Mouse (Mus musculus) liver, embryonic 16.5 days (tissue): ENCODE measurements around the gene Hinfp. TPM values are rescaled to one million over a fixed set of nuclear protein-coding genes. Genes with fewer than 3 reads are reported as not detected.

Experiments
- ATAC-seq: fragments of 200-750 bp; cut with Nextera tagmentation; 2 replicates; pipeline ENCODE4 v1.8.0; 2017; ENCODE audit warnings: low read depth, mild to moderate bottlenecking, moderate number of reproducible peaks, moderate library complexity
- H3K27ac ChIP-seq: fragments of 300-500 bp; sonication (generic); 2 replicates; pipeline ENCODE4 v1.5.1; 2014; ENCODE audit warnings: mild to moderate bottlenecking, low read length
- H3K27me3 ChIP-seq: fragments of 300-500 bp; sonication (generic); 2 replicates; pipeline ENCODE4 v1.6.1; 2014; ENCODE audit warnings: low read depth, low read length, mixed read lengths; ENCODE audit not compliant: control insufficient read depth, insufficient read depth
- H3K36me3 ChIP-seq: fragments of 300-500 bp; sonication (generic); 2 replicates; pipeline ENCODE4 v1.6.1; 2014; ENCODE audit warnings: mild to moderate bottlenecking; ENCODE audit not compliant: control insufficient read depth, insufficient read depth
- H3K4me1 ChIP-seq: fragments of 300-500 bp; sonication (generic); 2 replicates; pipeline ENCODE4 v1.6.1; 2014; ENCODE audit warnings: low read depth, low read length, mixed read lengths; ENCODE audit not compliant: control insufficient read depth
- H3K4me2 ChIP-seq: fragments of 300-500 bp; sonication (generic); 2 replicates; pipeline ENCODE4 v1.6.1; 2014; ENCODE audit warnings: low read depth, low read length, mixed read lengths
- H3K4me3 ChIP-seq: fragments of 300-500 bp; sonication (generic); 2 replicates; pipeline ENCODE4 v1.5.1; 2014; ENCODE audit warnings: low read depth, mild to moderate bottlenecking, low read length
- H3K9ac ChIP-seq: fragments of 300-500 bp; sonication (generic); 2 replicates; pipeline ENCODE4 v1.6.1; 2014; ENCODE audit warnings: low read depth, low read length
- H3K9me3 ChIP-seq: fragments of 300-500 bp; sonication (generic); replicated peaks from 2 replicates; pipeline ENCODE4 v1.6.1; 2016; ENCODE audit warnings: low read length; ENCODE audit not compliant: control insufficient read depth
- WGBS: fragments of 180-500 bp; shearing (Covaris S2); extraction: QIAGEN DNeasy Blood & Tissue Kit; methylation state at CpG from one replicate; pipeline ENCODE4 v1.1.7; 2014; ENCODE audit not compliant: insufficient replicate concordance; 5-methylcytosine and 5-hydroxymethylcytosine counted together
- polyA plus RNA-seq: library from polyadenylated mRNA; unstranded; fragments of >200 nt; fragmentation: Nextera tagmentation; extraction: Ambion mirVana; gene quantifications from 2 replicates; pipeline ENCODE4 v1.2.1, GENCODE M21; 2015

Gene Hinfp
- polyA plus RNA-seq, 1 experiment from 2014 or later: 12.6 TPM

GRCm38 (mm10) chr9:44261388-44261787 lies 44.1 kb downstream of the Hinfp start:
- no peak overlapping the region for H3K4me3 ChIP-seq
- H3K4me2 ChIP-seq: no peak overlapping the region
- 75% methylated on average over 14 of the region's 14 CpGs for WGBS
- no peak overlapping the region for H3K27ac ChIP-seq
- no peaks in the 10 kb centered on the region; the same call in 1 of the 2 replicates for H3K4me1 ChIP-seq
- no peak overlapping the region for H3K9ac ChIP-seq
- no peaks in the 10 kb centered on the region for H3K27me3 ChIP-seq
- no peak for ATAC-seq
- H3K36me3 ChIP-seq: no peaks in the 10 kb centered on the region
- no peaks in the 10 kb centered on the region for H3K9me3 ChIP-seq

- Histone ChIP-seq H3K9ac (no peak overlapping the region; the same call in 1 of the 2 replicates), H3K27me3 (no peaks in the 10 kb centered on the region), H3K4me2 (no peak overlapping the region), H3K4me1 (no peaks in the 10 kb centered on the region; the same call in 1 of the 2 replicates), H3K36me3 (no peaks in the 10 kb centered on the region), H3K9me3 (no peaks in the 10 kb centered on the region), H3K4me3 (no peak overlapping the region), H3K27ac (peak overlapping the region; percentile 39)
- ATAC-seq: no peak
- 51% methylated on average over 10 of the region's 10 CpGs for WGBS
Observed at GRCm38 (mm10) chr9:44259014-44259413, 46.5 kb downstream of the Hinfp start.

DNA sequence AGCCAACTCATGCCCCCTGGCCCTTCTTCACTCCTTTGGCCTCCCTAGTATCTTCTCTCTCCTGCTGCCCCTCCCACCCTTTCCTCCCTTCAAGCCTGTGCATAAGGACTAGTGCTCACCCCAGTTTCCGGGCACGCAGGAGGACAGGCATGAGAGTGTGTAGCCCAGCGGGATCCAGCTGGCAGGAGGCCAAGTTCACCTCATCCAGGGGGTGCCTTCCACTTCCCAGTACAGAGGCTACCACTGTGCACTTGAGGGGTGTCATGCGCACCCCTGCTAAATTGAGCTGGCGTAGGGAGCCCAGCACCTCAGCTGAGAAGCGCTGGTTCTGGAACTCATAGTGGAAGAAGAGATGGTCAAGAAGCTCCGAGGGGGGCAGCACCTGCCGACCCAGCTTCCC lies 49.3 kb downstream of the Hinfp start:
- Histone ChIP-seq H3K4me1 (no peaks in the 10 kb centered on the region; the same call in 1 of the 2 replicates), H3K27me3 (no peaks in the 10 kb centered on the region), H3K9me3 (no peaks in the 10 kb centered on the region), H3K4me2 (no peak overlapping the region), H3K27ac (0 out of 2 replicates have a peak overlapping the region, but pooled peaks have one; percentile 17), H3K9ac (no peak overlapping the region), H3K36me3 (no peaks in the 10 kb centered on the region), H3K4me3 (no peak overlapping the region)
- ATAC-seq: no peak
- 80% methylated on average over 8 of the region's 8 CpGs for WGBS

GRCm38 (mm10) chr9:44255136-44255521 lies 50.3 kb downstream of the Hinfp start:
- 69% methylated on average over 6 of the region's 6 CpGs for WGBS
- Histone ChIP-seq H3K27me3 (no peaks in the 10 kb centered on the region), H3K4me1 (no peaks in the 10 kb centered on the region; the same call in none of the 2 replicates), H3K9ac (no peak overlapping the region), H3K27ac (peak overlapping the region; percentile 14; the same call in 1 of the 2 replicates), H3K4me3 (no peak overlapping the region), H3K9me3 (no peaks in the 10 kb centered on the region), H3K4me2 (no peak overlapping the region), H3K36me3 (no peaks in the 10 kb centered on the region)
- no peak for ATAC-seq

- H3K4me3 ChIP-seq: no peak overlapping the region
- WGBS: 34% methylated on average over 4 of the region's 5 CpGs
- no peaks in the 10 kb centered on the region for H3K27me3 ChIP-seq
- H3K4me2 ChIP-seq: no peak overlapping the region
- H3K9ac ChIP-seq: no peak overlapping the region
- H3K27ac ChIP-seq: no peak overlapping the region
- no peaks in the 10 kb centered on the region for H3K36me3 ChIP-seq
- H3K4me1 ChIP-seq: peaks cover 2% of the 10 kb centered on the region
- ATAC-seq: no peak
- no peaks in the 10 kb centered on the region for H3K9me3 ChIP-seq
Observed at GRCm38 (mm10) chr9:44254508-44255135, 50.8 kb downstream of the Hinfp start.

DNA sequence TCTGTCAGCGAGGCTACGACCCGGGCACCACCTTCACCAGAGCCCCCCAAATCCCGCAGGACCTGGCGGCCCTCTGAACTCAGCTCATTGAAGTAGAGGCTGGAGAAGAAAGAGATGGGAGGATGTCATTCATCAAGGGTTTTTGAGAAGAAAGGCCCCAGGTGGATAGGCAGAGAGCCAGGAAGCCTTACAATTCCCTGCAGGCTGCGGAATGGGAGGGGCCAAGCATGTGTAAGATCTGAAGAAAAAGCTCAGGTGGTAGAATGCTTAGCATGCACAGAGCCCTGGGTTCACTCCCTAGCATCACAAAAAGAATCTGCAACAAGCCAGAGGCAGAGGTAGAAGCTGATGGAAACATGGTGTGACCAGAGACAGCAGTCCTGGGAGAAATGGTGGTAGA lies 52.0 kb downstream of the Hinfp start:
- WGBS: 71% methylated on average over 6 of the region's 6 CpGs
- Histone ChIP-seq H3K36me3 (no peaks in the 10 kb centered on the region), H3K27me3 (no peaks in the 10 kb centered on the region), H3K27ac (no peak overlapping the region), H3K4me1 (peaks cover 3% of the 10 kb centered on the region), H3K4me3 (no peak overlapping the region), H3K9ac (no peak overlapping the region), H3K4me2 (no peak overlapping the region), H3K9me3 (no peaks in the 10 kb centered on the region)
- no peak for ATAC-seq

DNA sequence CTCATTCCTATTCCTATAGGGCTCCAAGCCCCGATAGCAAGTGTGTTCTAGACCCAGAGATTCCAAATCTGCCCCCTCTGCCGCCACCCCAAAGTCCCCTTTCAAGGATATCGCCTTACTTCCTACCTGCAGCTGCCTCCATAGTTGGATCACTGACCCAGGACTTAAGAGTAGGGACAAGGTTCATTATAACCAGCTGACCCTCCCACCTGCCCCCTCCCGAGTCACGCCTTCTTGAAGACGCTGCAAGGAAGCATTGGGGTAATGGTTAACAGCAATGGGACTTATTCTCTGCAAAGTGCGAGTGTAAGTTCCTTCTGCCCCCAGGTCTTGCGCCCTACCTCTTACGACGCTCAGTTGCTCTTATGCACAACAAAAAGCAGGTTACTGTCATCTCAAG lies 54.2 kb downstream of the Hinfp start, which contains the start of gene Pdzd3:
TSS of gene Pdzd3 (minus strand) at position 158 of the 400 bp plus-strand sequence.
- Histone ChIP-seq H3K9ac (no peak within 1 kb of the TSS), H3K4me1 (peaks cover 5% of the 10 kb centered on the region), H3K36me3 (no peaks in the 10 kb centered on the region), H3K27ac (no peak within 1 kb of the TSS), H3K4me3 (no peak within 1 kb of the TSS), H3K4me2 (no peak within 1 kb of the TSS), H3K9me3 (no peaks in the 10 kb centered on the region), H3K27me3 (no peaks in the 10 kb centered on the region)
- 68% methylated on average over 10 of the region's 10 CpGs for WGBS
- no peak for ATAC-seq

- H3K9me3 ChIP-seq: no peaks in the 10 kb centered on the region
- no peak overlapping the region for H3K4me2 ChIP-seq
- no peak for ATAC-seq
- no peaks in the 10 kb centered on the region for H3K27me3 ChIP-seq
- no peak overlapping the region for H3K27ac ChIP-seq
- WGBS: 32% methylated on average over 4 of the region's 4 CpGs
- no peak overlapping the region for H3K4me3 ChIP-seq
- H3K36me3 ChIP-seq: no peaks in the 10 kb centered on the region
- H3K9ac ChIP-seq: no peak overlapping the region
- H3K4me1 ChIP-seq: peaks cover 5% of the 10 kb centered on the region
Observed at GRCm38 (mm10) chr9:44250445-44250844, 55.0 kb downstream of the Hinfp start.
